Mouse (Mus musculus): ENCODE measurements around the gene Gm10720. TPM values are rescaled to one million over a fixed set of nuclear protein-coding genes. Genes with fewer than 3 reads are reported as not detected.
"Not testable (repeated sequence)": the region's sequence is repeated elsewhere in the genome, so short reads cannot be mapped to it uniquely, and the experiment has no call there.

Gm10720 gene
- polyA plus RNA-seq, 1 experiment from 2014 or later: not detected

GRCm38 (mm10) chr9:3030677-3031318 lies 15.3 kb downstream of the Gm10720 start:
- WGBS: 64% methylated on average over 2 of the region's 10 CpGs
- not testable (repeated sequence) for H3K4me1 ChIP-seq (replicated peaks; ENCODE audit: control insufficient read depth, insufficient read depth, low read length); H3K4me2 ChIP-seq (replicated peaks; ENCODE audit: low read depth, low read length); H3K27ac ChIP-seq (ENCODE audit: low read depth, low read length); H3K4me3 ChIP-seq (ENCODE audit: low read depth, low read length); H3K9me3 ChIP-seq (ENCODE audit: control insufficient read depth, low read length); H3K36me3 ChIP-seq (ENCODE audit: control insufficient read depth, insufficient read depth, low read length); H3K27me3 ChIP-seq (ENCODE audit: control insufficient read depth, insufficient read depth, low read length); H3K9ac ChIP-seq (ENCODE audit: low read depth, low read length)
- DNase-seq (ENCODE audit: low spot score) (peak; percentile 96), ATAC-seq (ENCODE audit: low FRiP score) (peak; percentile 52; the same call in 1 of the 2 replicates)

- not testable (repeated sequence) for ATAC-seq (ENCODE audit: low FRiP score); H3K27ac ChIP-seq (ENCODE audit: low read depth, low read length); H3K4me2 ChIP-seq (replicated peaks; ENCODE audit: low read depth, low read length); H3K36me3 ChIP-seq (ENCODE audit: control insufficient read depth, insufficient read depth, low read length); H3K4me1 ChIP-seq (replicated peaks; ENCODE audit: control insufficient read depth, insufficient read depth, low read length); DNase-seq (ENCODE audit: low spot score); H3K4me3 ChIP-seq (ENCODE audit: low read depth, low read length); H3K9ac ChIP-seq (ENCODE audit: low read depth, low read length); H3K27me3 ChIP-seq (ENCODE audit: control insufficient read depth, insufficient read depth, low read length); H3K9me3 ChIP-seq (ENCODE audit: control insufficient read depth, low read length)
- no CpG with 5 or more reads among the region's 8 CpGs for WGBS
These were observed 18.8 kb downstream of the Gm10720 start, which contains the start of gene Gm17535 for GRCm38 (mm10) chr9:3034299-3034698. Gene Gm17535 (plus strand): TSS chr9:3034599.

GRCm38 (mm10) chr9:3036577-3036976 lies 21.1 kb downstream of the Gm10720 start, which contains the start of gene Gm10715:
Gene Gm10715 (plus strand): TSS chr9:3036877.
- not testable (repeated sequence) for ATAC-seq (ENCODE audit: low FRiP score); H3K36me3 ChIP-seq (ENCODE audit: control insufficient read depth, insufficient read depth, low read length); H3K27me3 ChIP-seq (ENCODE audit: control insufficient read depth, insufficient read depth, low read length); H3K4me3 ChIP-seq (ENCODE audit: low read depth, low read length); H3K9me3 ChIP-seq (ENCODE audit: control insufficient read depth, low read length); H3K4me1 ChIP-seq (replicated peaks; ENCODE audit: control insufficient read depth, insufficient read depth, low read length); H3K27ac ChIP-seq (ENCODE audit: low read depth, low read length); H3K9ac ChIP-seq (ENCODE audit: low read depth, low read length); DNase-seq (ENCODE audit: low spot score); H3K4me2 ChIP-seq (replicated peaks; ENCODE audit: low read depth, low read length)
- WGBS: 76% methylated on average over 6 of the region's 8 CpGs

- H3K4me3 ChIP-seq (ENCODE audit: low read depth, low read length); H3K36me3 ChIP-seq (ENCODE audit: control insufficient read depth, insufficient read depth, low read length); H3K9ac ChIP-seq (ENCODE audit: low read depth, low read length); H3K9me3 ChIP-seq (ENCODE audit: control insufficient read depth, low read length); ATAC-seq (ENCODE audit: low FRiP score); H3K27ac ChIP-seq (ENCODE audit: low read depth, low read length); H3K27me3 ChIP-seq (ENCODE audit: control insufficient read depth, insufficient read depth, low read length); H3K4me2 ChIP-seq (replicated peaks; ENCODE audit: low read depth, low read length); H3K4me1 ChIP-seq (replicated peaks; ENCODE audit: control insufficient read depth, insufficient read depth, low read length): not testable (repeated sequence)
- DNase-seq (ENCODE audit: low spot score): peak; percentile 19
- 65% methylated on average over 4 of the region's 4 CpGs for WGBS
These were observed 22.7 kb downstream of the Gm10720 start for GRCm38 (mm10) chr9:3038161-3038560.

Other genes starting within 250 kb of the Gm10720 start
- not detected in 2 replicates for gene Gm10722, start 14.7 kb upstream of the Gm10720 start, polyA plus RNA-seq (2014; fragmentation: Nextera tagmentation; extraction: Ambion mirVana)
- gene Gm11168, start 12.3 kb upstream of the Gm10720 start, polyA plus RNA-seq (2014; fragmentation: Nextera tagmentation; extraction: Ambion mirVana): not detected in 2 replicates
- gene Gm10721, start 2.5 kb upstream of the Gm10720 start, polyA plus RNA-seq (2014; fragmentation: Nextera tagmentation; extraction: Ambion mirVana): not detected in 2 replicates
- not detected in 2 replicates for gene Gm10719, start 1.8 kb downstream of the Gm10720 start, polyA plus RNA-seq (2014; fragmentation: Nextera tagmentation; extraction: Ambion mirVana)
- gene Gm10718, start 7.9 kb downstream of the Gm10720 start, polyA plus RNA-seq (2014; fragmentation: Nextera tagmentation; extraction: Ambion mirVana): 0.75 and 1.2 TPM in 2 replicates
- 0.88 and 1.1 TPM in 2 replicates for gene Gm10717, start 9.8 kb downstream of the Gm10720 start, polyA plus RNA-seq (2014; fragmentation: Nextera tagmentation; extraction: Ambion mirVana)
- gene Gm17535, start 18.9 kb downstream of the Gm10720 start, polyA plus RNA-seq (2014; fragmentation: Nextera tagmentation; extraction: Ambion mirVana): not detected in 2 replicates
- gene Gm10715, start 21.2 kb downstream of the Gm10720 start, polyA plus RNA-seq (2014; fragmentation: Nextera tagmentation; extraction: Ambion mirVana): not detected in 2 replicates

Measured in hindbrain, embryonic 11.5 days (tissue).